ENCODE assay signal across 13 mouse cellular contexts in the genomic region with DNA sequence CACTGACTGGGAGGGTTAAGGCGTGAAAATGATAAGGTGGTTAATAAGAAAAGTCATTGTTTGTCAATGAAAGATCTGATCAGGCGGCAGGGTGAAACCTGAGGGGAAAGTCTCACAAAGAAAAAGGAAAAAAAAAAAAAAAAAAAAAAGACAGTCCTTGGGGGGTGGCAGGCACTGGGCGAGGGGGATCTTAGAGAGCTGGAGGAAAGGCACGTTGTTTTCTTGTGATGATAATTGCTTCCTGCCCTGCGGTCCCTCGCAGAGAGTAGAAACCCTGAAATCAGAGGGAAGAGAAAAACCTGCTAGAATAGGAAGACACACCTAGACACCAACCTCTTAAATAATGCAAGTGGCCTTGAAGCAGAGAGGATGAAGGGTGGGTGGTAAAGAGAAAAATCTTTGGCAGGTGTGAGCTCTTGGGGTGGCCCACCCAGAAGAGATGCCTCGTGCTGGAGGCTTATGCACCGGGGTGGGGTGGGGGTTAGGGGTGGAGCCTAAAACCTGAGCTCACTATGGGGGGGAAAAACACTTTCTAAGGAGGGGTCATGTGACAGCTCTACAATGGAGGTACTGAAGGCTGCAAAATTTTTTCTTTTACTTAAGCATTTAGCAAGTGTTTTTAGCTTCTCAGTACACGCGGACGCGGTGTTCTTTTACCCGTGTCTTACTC.
DNase-seq lines count a peak whose midpoint lies in the region; ATAC-seq and TF ChIP-seq lines count a peak whose summit lies in the region.
"Had no signal": no experiment of that assay in that cellular context is flagged by ENCODE, and none has a peak within 500 bp of the region (broad histone marks: within the 10 kb centered on the region; RNA-seq: fewer than 3 reads in every experiment).

No protein-coding gene starts in this region.

- TF ChIP-seq EP300 in liver, postnatal 0 days (IDR thresholded peaks at IDR 0.05; ENCODE audit: low read depth): no peak

- no peak overlapping the region for H3K4me3 ChIP-seq in heart, embryonic 10.5 days
- H3K4me3 ChIP-seq in liver, postnatal 0 days (ENCODE audit: low read depth, low read length): no peak overlapping the region
- H3K4me3 ChIP-seq: liver, embryonic 15.5 days; myocyte had no signal

- no peak for DNase-seq in heart, embryonic 10.5 days (ENCODE audit: low spot score)
- no peak for DNase-seq in heart, adult 18-20 months
- DNase-seq in thymus, postnatal 14 days: peak; percentile 26
- DNase-seq in thymus, postnatal 25 days: no peak
- no peak for DNase-seq in liver, postnatal 0 days
- no peak for DNase-seq in gastrocnemius, adult 18-20 months (ENCODE audit: low spot score)
- no peak for DNase-seq in gastrocnemius, postnatal 36 days
- DNase-seq in gastrocnemius, postnatal 10 days: no peak
- DNase-seq: gastrocnemius, postnatal 14 days; kidney, adult 11 months had no signal

- 0 out of 2 replicates have a peak overlapping the region, but pooled peaks have one; percentile 14 for H3K4me2 ChIP-seq in liver, postnatal 0 days (ENCODE audit: low read depth, low read length)
- H3K4me2 ChIP-seq: liver, embryonic 15.5 days had no signal

- H3K9me3 ChIP-seq in heart, embryonic 10.5 days: no peaks in the 10 kb centered on the region
- no peaks in the 10 kb centered on the region for H3K9me3 ChIP-seq in liver, postnatal 0 days (ENCODE audit: low read length)
- H3K9me3 ChIP-seq: liver, embryonic 15.5 days had no signal

- no peak for TF ChIP-seq CTCF in liver, postnatal 0 days (IDR thresholded peaks at IDR 0.05; ENCODE audit: low read depth)

- no peaks in the 10 kb centered on the region for H3K27me3 ChIP-seq in heart, embryonic 10.5 days (ENCODE audit: insufficient read depth, poor library complexity, severe bottlenecking)
- H3K27me3 ChIP-seq in liver, postnatal 0 days (ENCODE audit: insufficient read depth, low read length): no peaks in the 10 kb centered on the region
- H3K27me3 ChIP-seq: liver, embryonic 15.5 days had no signal

- H3K9ac ChIP-seq in liver, postnatal 0 days (replicated peaks): no peak overlapping the region
- H3K9ac ChIP-seq: liver, embryonic 15.5 days had no signal

- WGBS in heart, embryonic 10.5 days: 22% methylated on average over 13 of the region's 13 CpGs
- WGBS in liver, postnatal 0 days (ENCODE audit: insufficient replicate concordance): 14% methylated on average over 13 of the region's 13 CpGs

- peaks cover 24% of the 10 kb centered on the region for H3K4me1 ChIP-seq in heart, embryonic 10.5 days
- 0 out of 2 replicates have a peak, but pooled peaks cover 2% of the 10 kb centered on the region for H3K4me1 ChIP-seq in liver, postnatal 0 days (ENCODE audit: insufficient read depth)
- H3K4me1 ChIP-seq: liver, embryonic 15.5 days had no signal

- H3K27ac ChIP-seq in heart, embryonic 10.5 days: peak overlapping the region; percentile 64; the same call in 1 of the 2 replicates
- H3K27ac ChIP-seq in liver, postnatal 0 days (ENCODE audit: low read depth): no peak overlapping the region
- H3K27ac ChIP-seq: liver, embryonic 15.5 days had no signal

- intact Hi-C loops in gastrocnemius, postnatal 36 days (cut with DNase I): no loop called here

- H3K36me3 ChIP-seq in heart, embryonic 10.5 days: no peaks in the 10 kb centered on the region
- H3K36me3 ChIP-seq in liver, postnatal 0 days (replicated peaks; ENCODE audit: insufficient read depth, low read length): no peaks in the 10 kb centered on the region
- H3K36me3 ChIP-seq: liver, embryonic 15.5 days had no signal

- no peak for ATAC-seq in liver, postnatal 0 days
- ATAC-seq: activated CD4-positive, CD25-positive, alpha-beta regulatory T cell, adult 4 months had no signal
